Mouse (Mus musculus) stomach, embryonic 16.5 days (tissue): Measurements from ENCODE around the gene Plac8. TPM values are rescaled to one million over a fixed set of nuclear protein-coding genes. Genes with fewer than 3 reads are reported as not detected.
A peak's percentile ranks its signal among the peaks of the same experiment; 100 is the strongest.

Experiments
- ATAC-seq: fragments of 200-750 bp; cut with Nextera tagmentation; 2 replicates; pipeline ENCODE4 v1.8.0; 2017; ENCODE audit warnings: moderate number of reproducible peaks, moderate TSS enrichment; ENCODE audit not compliant: insufficient read depth, low FRiP score
- H3K27ac ChIP-seq: fragments of 300-500 bp; sonication (generic); 2 replicates; pipeline ENCODE4 v1.5.1; 2014; ENCODE audit warnings: low read length
- H3K27me3 ChIP-seq: fragments of 300-500 bp; sonication (generic); 2 replicates; pipeline ENCODE4 v1.6.1; 2014; ENCODE audit warnings: low read length, control low read depth, mixed read lengths; ENCODE audit not compliant: control insufficient read depth, insufficient read depth
- H3K36me3 ChIP-seq: fragments of 300-500 bp; sonication (generic); 2 replicates; pipeline ENCODE4 v1.6.1; 2014; ENCODE audit warnings: low read length; ENCODE audit not compliant: control insufficient read depth, insufficient read depth
- H3K4me1 ChIP-seq: fragments of 300-500 bp; sonication (generic); 2 replicates; pipeline ENCODE4 v1.6.1; 2014; ENCODE audit warnings: low read length, control low read depth, mixed read lengths; ENCODE audit not compliant: control insufficient read depth, insufficient read depth
- H3K4me2 ChIP-seq: fragments of 300-500 bp; sonication (generic); 2 replicates; pipeline ENCODE4 v1.6.1; 2014; ENCODE audit warnings: low read depth, low read length, mixed read lengths
- H3K4me3 ChIP-seq: fragments of 300-500 bp; sonication (generic); replicated peaks from 2 replicates; pipeline ENCODE4 v1.5.1; 2014; ENCODE audit warnings: mild to moderate bottlenecking, low read length
- H3K9ac ChIP-seq: fragments of 300-500 bp; sonication (generic); 2 replicates; pipeline ENCODE4 v1.6.1; 2014; ENCODE audit warnings: low read length
- H3K9me3 ChIP-seq: fragments of 300-500 bp; sonication (generic); replicated peaks from 2 replicates; pipeline ENCODE4 v1.6.1; 2016; ENCODE audit warnings: low read length, control low read depth; ENCODE audit not compliant: control insufficient read depth
- WGBS: fragments of 180-500 bp; shearing (Covaris S2); extraction: QIAGEN DNeasy Blood & Tissue Kit; methylation state at CpG from one replicate; pipeline ENCODE4 v1.1.7; 2014; 5-methylcytosine and 5-hydroxymethylcytosine counted together
- polyA plus RNA-seq: library from polyadenylated mRNA; unstranded; fragments of >200 nt; fragmentation: Nextera tagmentation; extraction: Ambion mirVana; gene quantifications from 2 replicates; pipeline ENCODE4 v1.2.1, GENCODE M21; 2015

Plac8 gene
- polyA plus RNA-seq, 1 experiment from 2014 or later = 226 TPM

DNA sequence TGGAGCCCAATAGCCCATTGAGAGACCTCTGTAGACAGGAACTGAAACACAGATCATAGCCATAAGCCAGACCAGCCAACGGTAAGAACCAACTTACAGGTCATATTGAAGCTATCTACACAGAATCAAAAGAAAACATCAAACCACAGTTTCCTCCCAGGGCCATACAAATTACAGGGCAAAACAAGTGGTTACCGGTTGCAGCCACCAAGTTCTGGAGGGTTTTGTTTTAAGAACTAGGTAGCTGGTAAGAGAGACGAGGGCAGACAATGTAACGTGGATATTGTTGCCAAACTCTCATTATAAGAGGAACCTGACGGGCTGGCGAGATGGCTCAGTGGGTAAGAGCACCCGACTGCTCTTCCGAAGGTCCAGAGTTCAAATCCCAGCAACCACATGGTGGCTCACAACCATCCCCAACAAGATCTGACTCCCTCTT lies 13.2 kb upstream of the Plac8 start:
- Histone ChIP-seq H3K4me2 (no peak overlapping the region), H3K9me3 (no peaks in the 10 kb centered on the region), H3K9ac (no peak overlapping the region), H3K4me1 (no peaks in the 10 kb centered on the region), H3K4me3 (no peak overlapping the region), H3K27ac (no peak overlapping the region), H3K27me3 (no peaks in the 10 kb centered on the region), H3K36me3 (no peaks in the 10 kb centered on the region)
- 80% methylated on average over 8 of the region's 8 CpGs for WGBS
- ATAC-seq = no peak

- no peak overlapping the region for H3K4me3 ChIP-seq
- no peaks in the 10 kb centered on the region for H3K9me3 ChIP-seq
- H3K4me1 ChIP-seq = no peaks in the 10 kb centered on the region
- no peak overlapping the region for H3K4me2 ChIP-seq
- no peak for ATAC-seq
- 65% methylated on average over 7 of the region's 7 CpGs for WGBS
- no peaks in the 10 kb centered on the region for H3K36me3 ChIP-seq
- no peaks in the 10 kb centered on the region for H3K27me3 ChIP-seq
- no peak overlapping the region for H3K9ac ChIP-seq
- no peak overlapping the region for H3K27ac ChIP-seq
Observed at GRCm38 (mm10) chr5:100583066-100583465, 11.0 kb upstream of the Plac8 start.

DNA sequence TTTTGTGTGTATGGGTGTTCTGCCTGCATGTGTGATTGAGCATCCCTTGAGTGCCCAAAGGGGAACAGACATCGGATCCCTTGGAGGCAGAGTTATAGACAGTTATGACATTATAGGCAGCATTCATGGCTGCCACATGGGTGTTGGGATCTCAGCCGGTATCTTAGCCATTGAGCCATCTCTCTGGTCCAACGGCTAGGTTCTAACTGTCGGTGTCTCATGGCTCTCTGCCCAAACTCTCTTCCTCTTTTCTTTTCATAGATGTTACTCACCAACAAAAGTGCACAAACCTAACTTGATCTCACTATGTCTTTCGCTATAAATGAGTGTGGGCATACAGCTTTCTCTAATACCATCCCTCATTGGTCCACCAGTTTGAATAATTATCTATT lies 10.4 kb upstream of the Plac8 start:
- WGBS = 85% methylated on average over 5 of the region's 5 CpGs

DNA sequence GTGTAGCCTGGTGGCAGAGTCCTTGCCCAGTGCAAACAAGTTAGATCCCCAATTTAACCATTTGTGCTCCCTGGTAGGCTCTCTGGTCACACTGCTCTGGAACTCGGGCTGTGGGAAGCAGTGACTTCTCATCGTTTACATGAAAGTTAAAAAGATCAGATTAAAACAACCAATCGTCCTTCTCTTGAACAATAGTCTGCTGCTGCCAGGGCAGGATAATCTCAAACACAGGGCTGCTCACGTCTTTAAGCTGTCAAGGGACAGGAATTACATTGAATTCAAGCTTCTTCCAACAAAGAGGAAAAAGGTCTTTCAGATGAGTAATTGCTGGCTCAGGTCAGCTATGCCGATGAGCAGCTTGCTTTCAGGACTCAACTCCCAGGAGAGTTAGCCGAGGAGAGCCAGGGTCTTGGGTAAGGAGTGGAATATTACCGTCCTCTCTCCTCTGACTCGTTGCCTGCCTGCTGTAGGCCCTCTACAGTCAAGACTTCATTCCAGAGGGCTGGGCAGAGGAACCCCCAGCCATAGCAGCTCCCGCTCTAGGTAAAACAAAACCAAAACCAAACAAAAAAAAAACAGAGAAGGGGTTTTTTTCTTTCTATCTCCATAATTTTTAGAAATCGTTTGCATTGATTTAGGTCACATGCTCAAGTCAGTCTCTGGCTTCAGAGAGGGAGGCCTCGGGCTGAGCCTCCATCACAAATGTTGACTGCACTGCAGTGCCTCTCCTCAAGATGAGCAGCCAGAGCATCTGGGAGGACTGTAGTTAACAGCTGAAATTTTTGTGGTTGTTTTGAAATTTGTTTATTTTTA lies 9.8 kb upstream of the Plac8 start:
- no peak overlapping the region for H3K27ac ChIP-seq
- no peak for ATAC-seq

More for the DNA sequence above, 10.4 kb upstream of the Plac8 start:
- Histone ChIP-seq H3K4me1 (no peaks in the 10 kb centered on the region), H3K4me3 (no peak overlapping the region), H3K27ac (no peak overlapping the region), H3K9ac (no peak overlapping the region), H3K36me3 (no peaks in the 10 kb centered on the region), H3K4me2 (no peak overlapping the region), H3K9me3 (no peaks in the 10 kb centered on the region), H3K27me3 (no peaks in the 10 kb centered on the region)
- no peak for ATAC-seq

GRCm38 (mm10) chr5:100578863-100579411 lies 6.9 kb upstream of the Plac8 start:
- no peak overlapping the region for H3K4me3 ChIP-seq
- no peak overlapping the region for H3K9ac ChIP-seq
- no peak overlapping the region for H3K4me2 ChIP-seq
- no peaks in the 10 kb centered on the region for H3K4me1 ChIP-seq
- no peaks in the 10 kb centered on the region for H3K27me3 ChIP-seq
- H3K9me3 ChIP-seq = no peaks in the 10 kb centered on the region
- no peak for ATAC-seq
- WGBS = 80% methylated on average over 5 of the region's 5 CpGs
- H3K27ac ChIP-seq = no peak overlapping the region
- H3K36me3 ChIP-seq = no peaks in the 10 kb centered on the region

More for the DNA sequence above, 9.8 kb upstream of the Plac8 start:
- H3K4me3 ChIP-seq = no peak overlapping the region
- WGBS = 47% methylated on average over 11 of the region's 11 CpGs
- H3K36me3 ChIP-seq = no peaks in the 10 kb centered on the region
- H3K4me1 ChIP-seq = no peaks in the 10 kb centered on the region
- H3K9ac ChIP-seq = no peak overlapping the region
- no peaks in the 10 kb centered on the region for H3K27me3 ChIP-seq
- no peak overlapping the region for H3K4me2 ChIP-seq
- H3K9me3 ChIP-seq = no peaks in the 10 kb centered on the region

GRCm38 (mm10) chr5:100574771-100575170 lies 2.7 kb upstream of the Plac8 start:
- H3K4me1 ChIP-seq = peaks cover 10% of the 10 kb centered on the region
- H3K4me3 ChIP-seq = no peak overlapping the region
- no peaks in the 10 kb centered on the region for H3K36me3 ChIP-seq
- H3K4me2 ChIP-seq = no peak overlapping the region
- no peaks in the 10 kb centered on the region for H3K9me3 ChIP-seq
- WGBS = 65% methylated on average over 1 of the region's 1 CpGs
- H3K9ac ChIP-seq = no peak overlapping the region
- H3K27me3 ChIP-seq = no peaks in the 10 kb centered on the region
- ATAC-seq = no peak
- no peak overlapping the region for H3K27ac ChIP-seq

- H3K36me3 ChIP-seq = no peaks in the 10 kb centered on the region
- ATAC-seq = no peak
- WGBS = 86% methylated on average over 5 of the region's 5 CpGs
- no peak overlapping the region for H3K9ac ChIP-seq
- H3K27ac ChIP-seq = no peak overlapping the region
- H3K9me3 ChIP-seq = no peaks in the 10 kb centered on the region
- H3K27me3 ChIP-seq = no peaks in the 10 kb centered on the region
- H3K4me3 ChIP-seq = no peak overlapping the region
- H3K4me2 ChIP-seq = no peak overlapping the region
- peaks cover 20% of the 10 kb centered on the region for H3K4me1 ChIP-seq
Observed at GRCm38 (mm10) chr5:100573256-100573655, 1.2 kb upstream of the Plac8 start.

GRCm38 (mm10) chr5:100570716-100571115 lies 1.3 kb downstream of the Plac8 start:
- peak overlapping the region; percentile 76 for H3K27ac ChIP-seq
- no peaks in the 10 kb centered on the region for H3K27me3 ChIP-seq
- H3K4me3 ChIP-seq = peak overlapping the region; percentile 45
- WGBS = 9% methylated on average over 8 of the region's 8 CpGs
- no peak for ATAC-seq
- peak overlapping the region; percentile 59 for H3K4me2 ChIP-seq
- peak overlapping the region; percentile 45 for H3K9ac ChIP-seq
- H3K4me1 ChIP-seq = peaks cover 30% of the 10 kb centered on the region
- H3K36me3 ChIP-seq = no peaks in the 10 kb centered on the region
- no peaks in the 10 kb centered on the region for H3K9me3 ChIP-seq

GRCm38 (mm10) chr5:100569997-100570595 lies 1.9 kb downstream of the Plac8 start:
- Histone ChIP-seq H3K27me3 (no peaks in the 10 kb centered on the region), H3K4me2 (peak overlapping the region; percentile 59), H3K9ac (peak overlapping the region; percentile 45), H3K27ac (peak overlapping the region; percentile 76), H3K36me3 (no peaks in the 10 kb centered on the region), H3K4me1 (peaks cover 30% of the 10 kb centered on the region), H3K9me3 (no peaks in the 10 kb centered on the region), H3K4me3 (peak overlapping the region; percentile 45)
- ATAC-seq = no peak
- WGBS = 51% methylated on average over 13 of the region's 13 CpGs
